Mouse (Mus musculus) embryonic fibroblast, embryonic 13.5 days (primary cell): ENCODE measurements around the gene Mrpl36.

Experiments
- CTCF ChIP-seq: IDR thresholded peaks from 2 replicates; pipeline ENCODE4 v1.5.1; 2011; ENCODE audit warnings: mild to moderate bottlenecking, control low read depth, low read length, moderate library complexity, borderline replicate concordance; ENCODE audit not compliant: insufficient read depth
- POLR2A ChIP-seq: IDR thresholded peaks from 2 replicates; pipeline ENCODE4 v1.6.1; 2011; ENCODE audit warnings: low read depth, mild to moderate bottlenecking, control low read depth, low read length, moderate library complexity

GRCm38 (mm10) chr13:73351910-73352309, 23.6 kb downstream of the Mrpl36 start:
- TF ChIP-seq POLR2A (no peak), CTCF (no peak)
